Mouse (Mus musculus): ENCODE data around the gene Zbp1. TPM values are rescaled to one million over a fixed set of nuclear protein-coding genes. Genes with fewer than 3 reads are reported as not detected.

Zbp1 gene
- 13.9 and 14.0 TPM in 2 replicates for polyA plus RNA-seq (2015; fragmentation: Nextera tagmentation; extraction: Ambion mirVana)

DNA sequence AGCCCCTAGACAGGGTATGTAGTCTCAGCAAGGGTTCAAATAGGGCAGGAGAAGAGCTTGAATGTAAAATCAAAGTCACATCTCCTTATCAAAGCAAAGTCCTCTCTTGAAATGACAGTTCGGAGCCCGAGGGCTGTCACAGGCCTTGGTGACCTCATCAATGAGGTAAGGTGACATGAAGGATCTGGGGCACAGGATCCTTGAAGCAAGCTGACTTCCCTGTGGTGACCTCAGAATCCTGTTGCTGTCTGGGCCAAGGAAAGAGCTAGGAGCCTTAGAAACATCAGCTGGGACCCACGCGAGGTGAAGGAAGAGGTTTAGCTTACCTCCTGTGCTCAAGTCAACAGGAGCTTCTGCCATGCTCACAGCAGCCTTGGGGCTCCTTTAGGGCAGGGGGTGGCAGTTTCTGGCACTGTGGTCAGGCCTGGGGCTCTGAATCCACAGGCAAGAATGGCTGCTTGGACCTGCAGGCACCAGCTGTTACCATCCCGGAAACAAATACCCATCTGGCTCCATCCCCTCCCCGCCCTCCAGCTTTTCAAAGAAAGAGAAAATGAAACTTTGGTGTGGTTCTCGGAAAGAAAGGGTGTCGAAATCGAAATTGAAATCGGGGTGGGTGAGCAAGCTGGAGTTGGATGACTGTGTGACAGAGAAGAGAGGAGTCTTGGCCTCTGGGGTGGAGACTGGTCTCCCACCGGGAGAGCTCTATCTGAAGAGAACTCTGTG, at the start of gene Zbp1:
TSS of gene Zbp1 (minus strand) at position 508 of the 726 bp plus-strand sequence.
- H3K4me3 ChIP-seq (ENCODE audit: low read depth, low read length): no peak within 1 kb of the TSS
- peak; percentile 39 for ATAC-seq
- no peaks in the 10 kb centered on the region for H3K4me1 ChIP-seq (replicated peaks; ENCODE audit: control insufficient read depth, insufficient read depth, low read length)
- WGBS: 54% methylated on average over 11 of the region's 11 CpGs
- H3K4me2 ChIP-seq (replicated peaks; ENCODE audit: low read depth): peak within 1 kb of the TSS; percentile 37; the same call in 1 of the 2 replicates
- no peak within 1 kb of the TSS for H3K9ac ChIP-seq (ENCODE audit: low read depth, low read length)
- peak within 1 kb of the TSS; percentile 42 for H3K27ac ChIP-seq (ENCODE audit: low read depth, low read length)
- H3K36me3 ChIP-seq (ENCODE audit: control insufficient read depth, insufficient read depth): no peaks in the 10 kb centered on the region
- H3K27me3 ChIP-seq (replicated peaks; ENCODE audit: control insufficient read depth, insufficient read depth, low read length): no peaks in the 10 kb centered on the region
- TF ChIP-seq CTCF (IDR thresholded peaks at IDR 0.05; ENCODE audit: low read depth): no peak
- no peaks in the 10 kb centered on the region for H3K9me3 ChIP-seq (ENCODE audit: control insufficient read depth)

DNA sequence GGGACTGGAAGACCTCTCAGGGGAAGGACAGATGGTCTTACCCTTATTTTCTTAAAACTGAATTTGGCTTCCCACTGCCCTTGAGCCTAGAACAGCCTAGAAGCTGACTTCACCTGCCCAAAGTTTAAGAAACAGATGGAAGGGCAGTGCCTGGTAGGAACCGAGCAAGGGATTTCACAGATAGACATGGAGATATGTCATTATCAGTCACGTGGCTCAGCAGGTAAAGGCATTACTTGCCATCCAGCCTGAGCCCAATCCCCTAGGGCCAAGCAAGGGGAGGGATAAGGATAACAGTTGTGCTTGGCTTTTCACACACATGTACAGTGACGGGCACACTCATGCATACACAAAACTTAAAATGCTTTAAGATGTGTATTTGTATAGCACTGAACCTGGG, 48.8 kb upstream of the Zbp1 start:
- TF ChIP-seq CTCF (IDR thresholded peaks at IDR 0.05; ENCODE audit: low read depth): no peak
- peaks cover 21% of the 10 kb centered on the region for H3K4me1 ChIP-seq (replicated peaks; ENCODE audit: control insufficient read depth, insufficient read depth, low read length)
- WGBS: 61% methylated on average over 3 of the region's 3 CpGs
- peaks cover 3% of the 10 kb centered on the region; the same call in 1 of the 2 replicates for H3K36me3 ChIP-seq (ENCODE audit: control insufficient read depth, insufficient read depth)
- no peaks in the 10 kb centered on the region for H3K9me3 ChIP-seq (ENCODE audit: control insufficient read depth)
- H3K4me2 ChIP-seq (replicated peaks; ENCODE audit: low read depth): no peak overlapping the region
- H3K4me3 ChIP-seq (ENCODE audit: low read depth, low read length): no peak overlapping the region
- no peak for ATAC-seq
- H3K27ac ChIP-seq (ENCODE audit: low read depth, low read length): no peak overlapping the region
- no peaks in the 10 kb centered on the region for H3K27me3 ChIP-seq (replicated peaks; ENCODE audit: control insufficient read depth, insufficient read depth, low read length)
- H3K9ac ChIP-seq (ENCODE audit: low read depth, low read length): no peak overlapping the region

DNA sequence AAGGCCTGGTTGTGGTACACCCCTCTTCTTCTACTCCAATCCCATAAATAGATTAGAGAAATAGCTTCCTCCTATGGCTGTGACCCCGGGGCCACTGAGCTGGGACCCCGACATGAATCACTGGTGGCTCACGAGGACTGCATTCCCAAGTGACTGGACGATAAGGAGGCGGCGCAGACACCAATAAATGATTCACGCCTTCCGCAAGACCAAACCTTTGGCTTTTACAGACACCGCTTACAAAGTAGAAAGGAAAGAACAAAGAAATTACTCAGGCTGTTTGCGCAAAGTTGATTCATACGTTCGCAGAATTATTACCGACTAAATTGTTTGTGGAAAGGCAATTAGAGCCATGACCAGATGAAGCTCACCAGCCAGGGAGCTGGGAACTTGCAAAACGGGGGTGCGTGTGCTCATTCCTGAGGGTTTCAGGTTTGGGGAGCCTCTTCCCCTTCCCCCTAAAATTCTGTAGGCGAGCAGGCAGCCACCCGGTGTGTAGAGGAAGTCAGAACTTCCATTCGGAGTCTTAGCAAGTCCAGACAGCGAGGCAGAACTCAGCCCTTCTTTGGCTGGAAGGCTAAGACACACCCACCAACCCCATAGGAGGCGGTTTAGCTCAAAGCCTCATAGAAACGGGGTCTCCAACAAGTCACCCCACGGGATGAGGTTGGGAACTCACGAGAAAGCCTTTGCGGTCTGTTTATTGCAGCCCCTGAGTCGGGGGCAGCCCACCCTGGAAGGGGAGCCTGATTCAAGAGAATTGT, 47.8 kb upstream of the Zbp1 start:
- H3K27ac ChIP-seq (ENCODE audit: low read depth, low read length): peak overlapping the region; percentile 79
- no peak for TF ChIP-seq CTCF (IDR thresholded peaks at IDR 0.05; ENCODE audit: low read depth)
- 28% methylated on average over 25 of the region's 25 CpGs for WGBS

DNA sequence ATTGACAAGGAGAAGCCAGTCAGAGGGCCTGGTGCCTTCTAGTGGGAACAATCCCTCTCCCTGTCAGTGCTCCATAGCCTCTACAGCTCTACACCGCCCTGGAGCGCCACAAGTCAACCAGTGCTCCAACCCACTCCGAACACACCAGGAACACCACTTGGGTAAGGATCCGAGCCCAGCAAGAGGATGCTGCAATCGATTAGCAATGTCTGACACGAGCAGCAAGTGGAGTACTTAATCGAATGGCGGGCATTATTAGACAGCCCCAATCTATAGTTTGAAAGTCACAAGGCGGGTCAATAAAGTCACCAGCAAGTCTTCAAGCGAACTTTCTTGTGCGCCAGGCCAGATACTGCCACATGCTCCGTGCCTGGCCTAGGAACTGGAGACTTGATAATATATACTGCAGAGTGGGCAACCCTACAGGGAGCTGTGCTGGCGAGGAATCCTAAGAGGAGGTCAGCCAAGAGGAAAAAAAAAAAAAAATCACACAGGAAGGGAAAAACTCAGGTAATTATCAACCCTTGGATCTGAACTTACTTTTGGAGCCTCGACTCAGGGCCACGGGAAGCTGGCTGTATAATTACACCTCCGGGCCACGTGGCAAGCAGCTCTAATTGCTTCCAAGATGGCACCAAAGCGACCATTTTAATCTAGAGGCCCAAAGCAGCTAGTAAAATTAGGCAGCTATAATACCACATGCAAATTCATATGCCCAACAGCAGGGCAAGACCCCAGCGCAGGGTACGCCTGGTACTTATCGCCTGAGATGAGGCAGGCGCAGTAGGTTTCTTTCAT, 46.9 kb upstream of the Zbp1 start:
- Histone ChIP-seq H3K4me3 (ENCODE audit: low read depth, low read length) (no peak overlapping the region), H3K27me3 (replicated peaks; ENCODE audit: control insufficient read depth, insufficient read depth, low read length) (no peaks in the 10 kb centered on the region), H3K36me3 (ENCODE audit: control insufficient read depth, insufficient read depth) (no peaks in the 10 kb centered on the region), H3K9ac (ENCODE audit: low read depth, low read length) (no peak overlapping the region), H3K27ac (ENCODE audit: low read depth, low read length) (peak overlapping the region; percentile 73), H3K4me2 (replicated peaks; ENCODE audit: low read depth) (0 out of 2 replicates have a peak overlapping the region, but pooled peaks have one; percentile 55), H3K4me1 (replicated peaks; ENCODE audit: control insufficient read depth, insufficient read depth, low read length) (peaks cover 28% of the 10 kb centered on the region), H3K9me3 (ENCODE audit: control insufficient read depth) (no peaks in the 10 kb centered on the region)
- TF ChIP-seq CTCF (IDR thresholded peaks at IDR 0.05; ENCODE audit: low read depth): no peak
- ATAC-seq: no peak
- 72% methylated on average over 22 of the region's 22 CpGs for WGBS

More for the DNA sequence above, 47.8 kb upstream of the Zbp1 start:
- ATAC-seq: peak; percentile 64
- Histone ChIP-seq H3K36me3 (ENCODE audit: control insufficient read depth, insufficient read depth) (no peaks in the 10 kb centered on the region), H3K4me3 (ENCODE audit: low read depth, low read length) (0 out of 2 replicates have a peak overlapping the region, but pooled peaks have one; percentile 11), H3K4me2 (replicated peaks; ENCODE audit: low read depth) (peak overlapping the region; percentile 55), H3K9ac (ENCODE audit: low read depth, low read length) (peak overlapping the region; percentile 48), H3K4me1 (replicated peaks; ENCODE audit: control insufficient read depth, insufficient read depth, low read length) (peaks cover 26% of the 10 kb centered on the region), H3K27me3 (replicated peaks; ENCODE audit: control insufficient read depth, insufficient read depth, low read length) (no peaks in the 10 kb centered on the region), H3K9me3 (ENCODE audit: control insufficient read depth) (no peaks in the 10 kb centered on the region)

DNA sequence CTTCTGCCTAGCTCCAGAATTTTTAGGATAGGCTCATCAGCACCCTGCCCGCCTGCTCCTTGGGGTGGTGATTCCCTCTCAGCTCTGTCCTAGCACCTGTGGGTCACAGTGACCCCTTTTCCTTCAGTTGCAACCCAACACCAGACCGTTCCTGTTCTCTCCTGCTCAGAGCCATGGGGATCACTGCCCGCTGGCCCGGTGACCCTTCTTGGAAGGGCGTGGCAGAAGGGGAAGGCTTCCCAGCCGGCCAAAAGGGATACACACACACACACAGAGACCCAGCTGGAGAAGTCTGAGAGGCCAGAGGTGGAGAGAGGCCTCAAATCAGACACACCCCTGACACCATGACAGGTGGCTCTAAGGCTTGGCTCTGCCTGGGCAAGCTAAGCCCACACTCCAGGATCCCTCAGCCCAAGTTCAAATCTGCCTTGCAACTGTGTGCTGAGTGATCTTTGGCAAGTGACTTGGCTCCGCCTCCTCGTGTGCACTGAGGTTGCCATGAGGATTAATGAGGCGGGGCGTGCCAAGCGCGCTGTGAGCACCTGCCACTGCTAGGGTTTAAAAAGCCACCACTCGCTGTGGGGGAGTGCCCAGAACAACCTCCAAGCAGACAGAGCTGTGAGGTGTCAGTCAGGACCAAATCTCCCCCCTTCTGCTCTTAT, 45.9 kb upstream of the Zbp1 start:
- WGBS: 26% methylated on average over 13 of the region's 13 CpGs
- no peaks in the 10 kb centered on the region for H3K9me3 ChIP-seq (ENCODE audit: control insufficient read depth)
- H3K4me1 ChIP-seq (replicated peaks; ENCODE audit: control insufficient read depth, insufficient read depth, low read length): peaks cover 28% of the 10 kb centered on the region
- TF ChIP-seq CTCF (IDR thresholded peaks at IDR 0.05; ENCODE audit: low read depth): no peak
- no peaks in the 10 kb centered on the region for H3K36me3 ChIP-seq (ENCODE audit: control insufficient read depth, insufficient read depth)
- no peak overlapping the region for H3K4me2 ChIP-seq (replicated peaks; ENCODE audit: low read depth)
- peak overlapping the region; percentile 76 for H3K27ac ChIP-seq (ENCODE audit: low read depth, low read length)
- no peak overlapping the region for H3K4me3 ChIP-seq (ENCODE audit: low read depth, low read length)
- peak; percentile 61 for ATAC-seq
- H3K9ac ChIP-seq (ENCODE audit: low read depth, low read length): 0 out of 2 replicates have a peak overlapping the region, but pooled peaks have one; percentile 11
- no peaks in the 10 kb centered on the region for H3K27me3 ChIP-seq (replicated peaks; ENCODE audit: control insufficient read depth, insufficient read depth, low read length)

Measured in intestine, postnatal 0 days (tissue).